Mouse (Mus musculus) monocyte, adult 5-6 weeks (primary cell): ENCODE measurements around the gene Vmn2r8. TPM values are rescaled to one million over a fixed set of nuclear protein-coding genes. Genes with fewer than 3 reads are reported as not detected.
"Not testable (repeated sequence)": the region's sequence is repeated elsewhere in the genome, so short reads cannot be mapped to it uniquely, and the experiment has no call there.

ENCODE experiments used
- ATAC-seq: fragments of 153-309, 156-312 bp; replicated peaks from 2 replicates; pipeline ENCODE4 v1.8.0; 2017; ENCODE audit warnings: mild to moderate bottlenecking; ENCODE audit not compliant: low TSS enrichment, insufficient number of reproducible peaks, severe bottlenecking, poor library complexity, low FRiP score
- total RNA-seq: library from RNA; stranded (forward); fragments of 200-1000, 200-491, 200-594 nt; gene quantifications from 3 replicates; pipeline ENCODE4 v1.2.3, GENCODE M21; 2017

Gene Vmn2r8
- total RNA-seq: not detected in 3 replicates

DNA sequence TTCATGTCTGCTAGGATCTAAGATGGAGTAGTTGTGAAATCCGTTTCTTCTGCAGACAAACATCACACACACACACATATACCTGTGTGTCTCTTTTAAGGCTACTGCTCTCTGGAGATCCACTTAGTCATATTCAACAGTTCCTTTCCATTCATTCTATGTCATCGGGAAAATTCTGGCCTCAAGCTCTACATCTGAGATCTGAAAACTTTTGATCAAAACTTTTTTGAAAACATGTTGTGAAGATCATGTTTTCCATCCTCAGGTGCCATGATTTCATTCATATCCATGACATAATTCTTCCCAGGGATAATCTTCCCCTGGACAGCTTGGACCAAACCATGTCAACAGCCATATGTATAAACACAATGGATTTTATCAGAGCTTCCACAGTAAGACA, at the start of gene Vmn2r8:
Gene Vmn2r8 (minus strand): TSS at position 101 of the 400 bp plus-strand sequence.
- not testable (repeated sequence) for ATAC-seq

DNA sequence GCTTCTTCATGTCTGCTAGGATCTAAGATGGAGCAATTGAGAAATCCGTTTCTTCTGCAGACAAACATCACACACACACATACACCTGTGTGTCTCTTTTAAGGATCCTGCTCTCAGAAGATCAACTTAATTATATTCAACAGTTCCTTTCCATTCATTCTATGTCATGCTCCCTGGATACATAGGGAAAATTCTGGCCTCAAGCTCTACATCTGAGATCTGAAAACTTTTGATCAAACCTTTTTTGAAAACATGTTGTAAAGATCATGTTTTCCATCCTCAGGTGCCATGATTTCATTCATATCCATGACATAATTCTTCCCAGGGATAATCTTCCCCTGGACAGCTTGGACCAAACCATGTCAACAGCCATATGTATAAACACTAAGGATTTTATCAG, 43.9 kb upstream of the Vmn2r8 start, which contains the start of gene Vmn2r9:
Gene Vmn2r9 (minus strand): TSS at position 101 of the 400 bp plus-strand sequence.
- ATAC-seq: not testable (repeated sequence)

DNA sequence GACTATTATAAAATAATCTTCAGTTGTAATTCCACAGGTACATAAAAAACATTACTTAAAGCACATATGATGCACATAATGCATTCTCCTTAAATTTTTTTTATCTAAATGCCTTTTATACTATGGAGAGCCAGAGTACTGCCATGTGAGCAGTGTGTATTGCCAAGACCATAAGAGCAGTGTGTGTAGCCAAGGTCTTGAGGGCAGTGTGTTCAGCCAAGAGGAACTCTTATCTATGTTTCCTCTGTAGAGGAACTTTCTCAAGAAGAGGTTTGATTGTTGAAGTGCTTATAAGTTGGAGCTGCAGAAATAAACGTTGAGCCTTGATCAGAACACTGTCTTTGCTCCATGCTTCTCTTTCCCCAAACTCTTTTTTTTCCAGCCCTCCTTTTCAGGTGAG, 40.8 kb upstream of the Vmn2r8 start:
- no peak for ATAC-seq

DNA sequence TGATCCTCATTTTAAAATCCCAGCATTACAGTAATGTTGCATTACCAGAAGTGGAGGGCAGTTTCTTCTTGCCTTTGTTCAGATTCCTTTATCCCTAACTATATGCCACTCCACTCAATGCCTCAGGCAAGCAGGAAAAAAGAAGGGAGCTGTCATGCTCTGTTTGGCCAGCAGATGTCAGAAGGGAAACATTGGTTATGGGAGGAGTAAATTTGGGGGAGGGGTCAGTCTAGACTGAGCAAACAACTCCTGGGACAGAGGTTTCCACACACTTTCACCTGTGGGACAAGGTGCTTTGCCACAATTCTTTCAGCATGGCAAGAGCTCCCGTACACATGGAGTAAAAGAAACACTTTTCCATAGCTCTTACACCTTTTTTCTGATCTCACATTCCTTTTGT, 27.5 kb upstream of the Vmn2r8 start:
- ATAC-seq: no peak

DNA sequence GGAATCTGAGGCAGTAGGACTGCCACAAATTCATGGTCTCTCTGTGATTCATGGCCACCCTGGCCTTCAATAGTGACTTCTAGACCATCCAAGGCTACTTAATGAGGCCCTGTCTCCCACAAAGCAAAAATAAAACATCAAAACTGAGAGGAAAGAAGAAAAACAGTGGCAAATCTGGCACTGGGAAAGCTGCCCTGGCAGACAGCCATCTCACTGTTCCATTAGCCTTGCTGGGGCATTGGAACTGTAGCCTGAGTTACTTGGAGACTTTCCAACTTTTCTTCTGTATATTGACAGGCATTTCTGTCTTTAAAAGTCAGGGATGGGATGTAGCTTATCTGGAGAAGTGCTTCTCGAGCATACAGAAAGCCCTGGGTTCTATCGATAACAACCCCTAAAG, 14.6 kb upstream of the Vmn2r8 start:
- no peak for ATAC-seq

DNA sequence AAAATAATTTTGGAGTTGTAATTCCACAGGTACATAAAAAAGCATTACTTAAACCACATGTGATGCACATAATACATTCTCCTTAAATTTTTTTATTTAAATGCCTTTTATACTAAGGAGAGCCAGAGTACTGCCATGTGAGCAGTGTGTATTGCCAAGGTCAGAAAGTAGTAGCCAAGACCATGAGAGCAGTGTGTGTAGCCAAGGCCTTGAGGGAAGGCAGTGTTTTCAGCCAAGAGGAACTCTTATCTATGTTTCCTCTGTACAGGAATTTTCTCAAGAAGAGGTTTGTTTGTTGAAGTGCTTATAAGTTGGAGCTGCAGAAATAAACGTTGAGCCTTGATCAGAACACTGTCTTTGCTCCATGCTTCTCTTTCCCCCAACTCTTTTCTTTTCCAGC, 5.0 kb downstream of the Vmn2r8 start:
- no peak for ATAC-seq

DNA sequence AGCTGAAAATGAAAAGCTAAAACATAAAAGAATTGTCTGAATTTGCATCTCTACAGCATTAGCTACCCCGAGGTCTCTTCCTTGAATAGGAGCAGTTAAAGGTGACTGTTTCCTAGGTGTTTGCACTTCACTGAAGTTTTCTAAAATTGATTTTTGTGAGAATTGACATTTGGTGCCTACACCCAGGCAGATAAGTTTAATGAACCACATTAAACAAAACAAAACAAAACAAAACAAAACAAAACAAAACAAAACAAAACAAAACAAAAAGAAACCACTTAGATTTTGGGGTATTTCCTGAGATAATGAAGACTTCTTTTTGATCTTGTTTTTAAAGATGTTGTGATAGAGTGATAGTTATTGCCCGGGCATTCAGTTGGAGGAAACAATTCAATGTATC, 13.4 kb downstream of the Vmn2r8 start, which contains the start of gene Tmed11:
Gene Tmed11 (minus strand): TSS at position 101 of the 400 bp plus-strand sequence.
- not testable (repeated sequence) for ATAC-seq

DNA sequence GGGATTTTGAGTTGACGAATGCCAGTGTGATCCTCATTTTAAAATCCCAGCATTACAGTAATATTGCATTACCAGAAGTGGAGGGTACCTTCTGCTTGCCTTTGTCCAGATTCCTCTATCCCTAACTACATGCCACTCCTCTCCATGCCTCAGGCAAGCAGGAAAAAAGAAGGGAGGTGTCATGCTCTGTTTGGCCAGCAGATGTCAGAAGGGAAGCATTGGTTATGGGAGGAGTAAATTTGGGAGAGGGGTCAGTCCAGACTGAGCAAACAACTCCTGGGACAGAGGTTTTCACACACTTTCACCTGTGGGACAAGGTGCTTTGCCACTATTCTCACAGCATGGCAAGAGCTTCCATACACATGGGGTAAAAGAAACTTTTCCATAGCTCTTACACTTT, 18.3 kb downstream of the Vmn2r8 start:
- not testable (repeated sequence) for ATAC-seq

DNA sequence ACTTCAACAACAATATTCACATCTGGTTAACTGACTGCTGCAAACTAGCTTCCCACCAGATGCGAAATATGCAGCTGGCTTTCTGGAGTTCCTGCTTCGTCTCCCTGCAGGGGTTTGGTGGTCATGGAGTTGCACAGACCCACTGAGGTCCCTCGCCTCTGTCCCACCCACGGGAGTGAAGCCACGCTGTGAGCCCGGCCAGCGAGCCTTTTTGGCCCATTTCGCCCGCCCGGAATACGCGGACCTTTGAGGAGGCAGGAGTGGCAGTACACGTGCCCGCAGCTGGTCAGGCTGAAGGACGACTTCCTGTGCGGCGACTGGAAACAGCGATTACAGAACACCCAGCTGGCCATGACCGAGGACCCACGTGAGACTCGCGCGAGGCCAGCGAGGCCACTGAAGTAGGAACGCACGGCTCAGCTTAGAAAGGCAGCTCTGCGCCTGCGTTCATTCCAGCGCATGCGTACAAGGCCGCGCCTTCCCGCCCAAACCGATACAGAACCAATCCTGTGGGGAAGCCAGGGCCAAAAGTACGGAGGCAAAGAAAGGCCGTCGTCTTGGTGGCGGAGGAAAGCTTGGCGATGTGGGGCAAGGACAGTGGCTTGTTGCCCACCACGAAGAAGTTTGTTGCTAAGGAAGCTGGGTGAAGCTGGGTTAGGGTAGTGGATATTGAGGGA, 33.9 kb downstream of the Vmn2r8 start, which contains the start of gene Rnf212:
Gene Rnf212 (minus strand): TSS at position 353 of the 677 bp plus-strand sequence.
- no peak for ATAC-seq

DNA sequence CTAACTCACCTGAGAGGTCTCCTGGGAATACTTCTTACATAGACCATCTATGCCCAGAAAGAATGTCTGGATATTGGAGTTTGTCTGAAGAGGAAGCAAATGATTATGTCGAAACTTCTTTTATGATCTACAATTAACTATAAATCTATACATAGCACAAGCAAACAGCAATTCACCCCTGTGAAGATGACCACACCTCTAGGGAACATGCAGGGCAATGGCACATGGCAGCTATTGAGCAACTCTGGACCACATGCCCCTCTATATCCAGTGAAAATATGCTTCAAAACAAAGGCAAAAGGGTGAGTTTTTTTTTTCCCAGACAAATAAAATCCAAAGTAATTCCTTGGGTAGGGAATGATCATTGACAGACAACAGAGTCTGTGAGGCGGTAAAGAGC, 48.6 kb downstream of the Vmn2r8 start:
- no peak for ATAC-seq

DNA sequence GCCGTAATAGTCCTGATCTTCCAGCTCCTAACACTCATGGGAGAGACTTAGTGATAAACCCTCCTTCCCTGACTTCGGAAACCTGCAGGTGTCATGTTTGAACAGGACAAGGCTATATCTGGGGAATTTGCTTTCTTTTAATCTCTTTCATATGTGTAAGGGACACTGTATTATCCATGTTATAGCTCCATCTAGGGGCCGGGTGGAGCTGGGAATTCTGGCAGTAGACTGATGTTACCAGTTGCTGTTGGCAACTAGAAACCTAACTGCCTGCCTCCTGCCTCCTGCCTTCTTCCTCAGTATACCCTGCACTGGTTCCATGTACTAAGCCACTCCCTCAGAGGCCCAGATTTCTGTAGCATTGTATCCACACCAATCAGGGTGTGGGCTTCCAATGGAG, 50.3 kb downstream of the Vmn2r8 start:
- no peak for ATAC-seq

DNA sequence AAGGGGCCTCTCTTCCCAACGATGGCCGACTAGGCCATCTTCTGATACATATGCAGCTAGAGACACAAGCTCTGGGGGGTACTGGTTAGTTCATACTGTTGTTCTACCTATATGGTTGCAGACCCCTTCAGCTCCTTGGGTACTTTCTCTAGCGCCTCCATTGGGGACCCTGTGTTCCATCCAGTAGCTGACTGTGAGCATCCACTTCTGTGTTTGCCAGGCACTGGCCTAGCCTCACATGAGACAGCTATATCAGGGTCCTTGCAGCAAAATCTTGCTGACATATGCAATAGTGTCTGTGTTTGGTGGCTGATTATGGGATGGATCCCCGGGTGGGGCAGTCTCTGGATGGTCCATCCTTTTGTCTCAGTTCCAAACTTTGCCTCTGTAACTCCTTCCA, 57.4 kb downstream of the Vmn2r8 start:
- ATAC-seq: not testable (repeated sequence)

DNA sequence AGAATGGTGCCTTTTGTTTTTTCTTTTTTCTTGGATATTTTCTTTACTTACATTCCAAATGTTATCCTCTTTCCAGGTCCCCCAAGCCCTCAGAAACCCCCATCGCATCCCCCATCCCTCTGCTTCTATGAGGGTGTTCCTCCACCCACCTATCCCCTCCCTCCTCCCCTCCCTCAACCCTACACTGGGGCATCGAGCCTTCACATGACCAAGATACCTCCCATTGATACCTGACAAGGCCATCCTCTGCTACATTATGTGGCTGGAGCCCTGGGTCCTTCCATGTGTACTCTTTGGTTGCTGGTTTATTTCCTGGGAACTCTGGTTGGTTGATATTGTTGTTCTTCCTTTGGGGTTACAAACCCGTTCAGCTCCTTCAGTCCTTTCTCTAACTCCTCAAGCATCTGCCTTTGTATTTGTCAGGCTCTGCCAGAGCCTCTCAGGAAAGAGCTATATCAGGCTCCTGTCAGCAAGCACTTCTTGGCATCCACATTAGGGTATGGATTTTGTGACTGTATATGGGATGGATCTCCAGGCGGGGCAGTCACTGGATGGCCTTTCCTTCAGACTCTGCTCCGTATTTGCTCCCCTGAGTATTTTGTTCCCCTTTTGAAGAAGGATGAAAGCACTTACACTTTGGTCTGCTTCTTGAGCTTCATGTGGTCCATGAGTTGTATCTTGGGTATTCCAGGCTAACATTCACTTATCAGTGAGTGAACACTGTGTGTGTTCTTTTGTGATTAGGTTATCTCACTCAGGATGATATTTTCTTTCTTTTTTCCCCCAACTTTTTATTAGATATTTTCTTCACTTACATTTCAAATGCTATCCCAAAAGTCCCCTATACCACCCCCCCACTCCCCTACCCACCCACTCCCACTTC, 58.1 kb downstream of the Vmn2r8 start:
- ATAC-seq: no peak

DNA sequence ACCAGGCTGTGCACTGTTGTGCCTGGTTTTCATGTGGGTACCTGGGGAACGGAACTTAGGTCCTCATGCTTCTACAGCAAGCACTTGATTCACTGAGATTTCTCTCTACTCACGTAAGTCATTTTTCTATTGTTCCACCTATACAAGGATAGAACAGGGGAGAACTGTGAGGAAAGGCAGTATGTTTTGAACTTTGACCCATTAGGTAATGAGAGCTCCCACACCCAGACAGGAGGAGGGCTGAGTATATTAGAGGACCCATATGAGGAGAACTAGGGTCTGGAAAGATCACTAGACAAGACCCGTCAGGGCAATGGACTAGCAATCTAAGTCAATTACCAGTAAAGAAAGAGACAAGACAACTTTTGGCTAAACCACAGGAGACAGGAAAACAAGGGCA, 64.0 kb downstream of the Vmn2r8 start:
- no peak for ATAC-seq

DNA sequence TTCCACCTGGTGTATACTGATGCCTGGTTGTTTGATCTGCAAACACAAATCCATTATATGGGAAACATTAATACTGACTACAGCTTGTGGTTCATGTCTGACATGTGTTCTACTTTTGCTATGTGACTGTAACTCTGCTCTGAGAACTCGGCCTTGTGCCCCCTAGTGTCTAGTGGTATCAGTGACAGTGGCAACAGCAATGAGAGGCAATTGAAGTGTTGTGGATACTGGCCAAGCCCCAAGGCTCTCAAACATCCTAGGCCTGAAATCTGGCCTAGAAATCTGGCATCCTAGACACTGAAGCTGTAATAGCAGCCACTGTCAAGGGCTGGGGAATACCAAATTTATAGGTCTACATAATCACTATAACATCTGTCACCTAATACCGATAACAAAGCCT, 64.8 kb downstream of the Vmn2r8 start:
- no peak for ATAC-seq

DNA sequence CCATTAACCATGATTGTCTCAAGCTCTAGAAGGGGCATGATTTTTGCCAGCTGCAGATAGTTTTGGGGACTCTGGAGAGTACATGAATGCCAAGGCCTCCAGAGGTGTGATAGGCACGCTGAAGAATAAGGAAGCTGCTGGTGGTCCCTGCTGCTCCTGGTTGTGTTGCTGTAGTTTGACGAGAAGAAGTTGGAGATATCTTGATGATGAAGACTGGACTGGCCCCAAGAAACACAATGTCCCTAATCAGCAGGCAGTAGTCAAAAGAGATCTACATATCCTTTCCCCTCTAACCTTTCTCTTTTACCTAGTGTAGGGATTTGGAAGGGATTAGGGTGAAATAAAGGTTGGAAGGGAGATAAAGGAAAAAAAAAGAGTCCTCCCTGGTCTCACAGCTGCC, 66.1 kb downstream of the Vmn2r8 start:
- no peak for ATAC-seq

DNA sequence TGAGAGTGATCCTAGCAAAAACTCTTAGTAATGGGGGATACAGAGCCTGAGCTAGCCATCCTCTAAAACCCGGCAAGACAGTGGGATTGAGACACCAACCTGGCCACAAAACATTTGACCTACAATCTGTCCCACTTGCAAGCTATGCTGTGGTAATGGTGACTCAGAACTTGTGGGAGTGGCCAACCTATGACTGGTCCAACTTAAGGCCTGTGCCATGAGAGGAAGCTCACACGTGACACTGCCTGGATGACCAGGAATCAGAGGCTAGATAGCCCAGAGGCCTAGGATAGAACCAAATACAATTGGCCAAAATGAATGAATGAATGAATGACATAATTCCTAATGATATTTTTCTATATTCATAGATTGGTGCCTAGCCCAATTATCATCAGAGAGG, 66.8 kb downstream of the Vmn2r8 start:
- no peak for ATAC-seq
